Mouse (Mus musculus) CH12.LX (cell line): ENCODE results near the gene Sdc4.

Experiments used
- CTCF ChIP-seq, 2 experiments: IDR thresholded peaks in 1 of 2; conservative IDR thresholded peaks in 1 of 2; 2 replicates each; pipeline ENCODE4 v1.5.1; 2011 to 2012; ENCODE audit warnings: low read depth in 2 of 2, low read length in 2 of 2, improper control_type of control experiment in 1 of 2, inconsistent platforms in 1 of 2, mild to moderate bottlenecking in 1 of 2, moderate library complexity in 1 of 2
- E2F4 ChIP-seq: IDR thresholded peaks from 2 replicates; pipeline ENCODE4 v1.6.1; 2011; ENCODE audit warnings: low read depth, low read length, improper control_type of control experiment; ENCODE audit not compliant: insufficient replicate concordance
- EP300 ChIP-seq: IDR thresholded peaks from 2 replicates; pipeline ENCODE4 v1.6.1; 2011; ENCODE audit warnings: low read length, improper control_type of control experiment
- NELFE ChIP-seq: IDR thresholded peaks from 2 replicates; pipeline ENCODE4 v1.6.1; 2011; ENCODE audit warnings: low read depth, low read length, improper control_type of control experiment
- NRF1 ChIP-seq: IDR thresholded peaks from 2 replicates; pipeline ENCODE4 v1.6.1; 2014; ENCODE audit warnings: low read depth, mild to moderate bottlenecking, inconsistent platforms, low read length, improper control_type of control experiment, moderate library complexity
- POLR2A ChIP-seq: IDR thresholded peaks from 2 replicates; pipeline ENCODE4 v1.6.1; 2011; ENCODE audit warnings: low read depth, mild to moderate bottlenecking, improper control_type of control experiment, low read length
- TBP ChIP-seq: conservative IDR thresholded peaks from 2 replicates; pipeline ENCODE4 v1.6.1; 2011; ENCODE audit warnings: low read depth, low read length, improper control_type of control experiment
- UBTF ChIP-seq: IDR thresholded peaks from 2 replicates; pipeline ENCODE4 v1.6.1; 2012; ENCODE audit warnings: low read depth, mild to moderate bottlenecking, inconsistent platforms, low read length, improper control_type of control experiment, moderate library complexity

DNA sequence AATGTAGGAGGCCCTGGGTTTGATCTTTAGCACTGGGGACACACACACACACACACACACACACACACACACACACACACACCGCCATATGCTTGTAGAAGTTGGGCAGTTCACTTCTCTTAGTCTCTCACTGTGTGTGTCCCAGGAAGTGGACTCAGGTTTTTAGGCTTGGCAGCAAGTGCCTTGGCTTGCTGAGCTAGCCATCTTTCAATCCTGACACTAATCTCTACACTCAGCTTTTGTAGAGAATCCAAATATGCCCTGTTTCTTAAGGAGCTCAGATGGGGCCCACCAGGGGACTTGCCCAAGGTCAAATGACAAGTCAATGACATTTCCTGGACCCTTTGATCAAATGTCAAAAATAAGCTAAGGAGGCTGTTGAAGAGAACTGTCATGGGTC is 12.7 kb upstream of the Sdc4 start:
- TF ChIP-seq CTCF (conservative IDR thresholded peaks at IDR 0.05 in 1 of 2, IDR thresholded peaks at IDR 0.05 in 1 of 2; ENCODE audit: low read depth in 2 of 2, low read length in 2 of 2) (no peak), POLR2A (no peak), NELFE (no peak), UBTF (no peak), EP300 (no peak), TBP (no peak), E2F4 (no peak), NRF1 (no peak)
